Mouse (Mus musculus) liver, postnatal 0 days (tissue): ENCODE results near the gene Shroom3. TPM values are rescaled to one million over a fixed set of nuclear protein-coding genes. Genes with fewer than 3 reads are reported as not detected.

ENCODE experiments used
- ATAC-seq: fragments of 200-750 bp; cut with Nextera tagmentation; 2 replicates; pipeline ENCODE4 v1.8.0; 2017; ENCODE audit warnings: mild to moderate bottlenecking, moderate library complexity
- DNase-seq: peaks from one replicate; pipeline ENCODE4 v3.0.0-alpha.2; 2016
- H3K27ac ChIP-seq: fragments of 300-500 bp; sonication (generic); 2 replicates; pipeline ENCODE4 v1.5.1; 2014; ENCODE audit warnings: antibody characterized with exemption, moderate library complexity, mild to moderate bottlenecking, low read depth
- H3K27me3 ChIP-seq: fragments of 300-500 bp; sonication (generic); 2 replicates; pipeline ENCODE4 v1.6.1; 2014; ENCODE audit warnings: low read length, control low read depth, mixed read lengths; ENCODE audit not compliant: insufficient read depth
- H3K36me3 ChIP-seq: fragments of 300-500 bp; sonication (generic); replicated peaks from 2 replicates; pipeline ENCODE4 v1.6.1; 2014; ENCODE audit warnings: mild to moderate bottlenecking, control low read depth, low read length, moderate library complexity, mixed read lengths; ENCODE audit not compliant: insufficient read depth
- H3K4me1 ChIP-seq: fragments of 300-500 bp; sonication (generic); 2 replicates; pipeline ENCODE4 v1.6.1; 2014; ENCODE audit warnings: antibody characterized with exemption, mild to moderate bottlenecking, control low read depth; ENCODE audit not compliant: insufficient read depth
- H3K4me2 ChIP-seq: fragments of 300-500 bp; sonication (generic); 2 replicates; pipeline ENCODE4 v1.6.1; 2014; ENCODE audit warnings: low read depth, mild to moderate bottlenecking, low read length, moderate library complexity, mixed read lengths
- H3K4me3 ChIP-seq: fragments of 300-500 bp; sonication (generic); 2 replicates; pipeline ENCODE4 v1.5.1; 2014; ENCODE audit warnings: low read depth, low read length
- H3K9ac ChIP-seq: fragments of 300-500 bp; sonication (generic); replicated peaks from 2 replicates; pipeline ENCODE4 v1.6.1; 2014; ENCODE audit warnings: mild to moderate bottlenecking, moderate library complexity
- H3K9me3 ChIP-seq: fragments of 300-500 bp; sonication (generic); 2 replicates; pipeline ENCODE4 v1.6.1; 2016; ENCODE audit warnings: mild to moderate bottlenecking, control low read depth, low read length, mixed read lengths
- CTCF ChIP-seq: sonication (generic); IDR thresholded peaks from 2 replicates; pipeline ENCODE4 v1.5.1; 2016; ENCODE audit warnings: antibody characterized with exemption, low read depth
- EP300 ChIP-seq: IDR thresholded peaks from 2 replicates; pipeline ENCODE4 v1.6.1; 2016; ENCODE audit warnings: antibody characterized with exemption, low read depth, mild to moderate bottlenecking
- WGBS: fragments of 180-500 bp; shearing (Covaris S2); extraction: QIAGEN DNeasy Blood & Tissue Kit; methylation state at CpG from one replicate; pipeline ENCODE4 v1.1.7; 2014; ENCODE audit not compliant: insufficient replicate concordance; 5-methylcytosine and 5-hydroxymethylcytosine counted together
- polyA plus RNA-seq: library from polyadenylated mRNA; unstranded; fragments of >200 nt; fragmentation: Nextera tagmentation; extraction: Ambion mirVana; gene quantifications from 2 replicates; pipeline ENCODE4 v1.2.1, GENCODE M21; 2015

The Shroom3 gene
- polyA plus RNA-seq, 1 experiment from 2014 or later, result 0.96 TPM

- 75% methylated on average over 20 of the region's 20 CpGs for WGBS
- no peak for DNase-seq
- Histone ChIP-seq H3K9me3 (no peaks in the 10 kb centered on the region), H3K36me3 (no peaks in the 10 kb centered on the region), H3K4me1 (peaks cover 12% of the 10 kb centered on the region), H3K27me3 (no peaks in the 10 kb centered on the region), H3K4me3 (no peak overlapping the region), H3K4me2 (no peak overlapping the region), H3K27ac (no peak overlapping the region), H3K9ac (no peak overlapping the region)
- no peak for ATAC-seq
- no peak for TF ChIP-seq EP300
- TF ChIP-seq CTCF, result no peak
Observed at GRCm38 (mm10) chr5:92843850-92844785, 160.9 kb downstream of the Shroom3 start.

- no peak overlapping the region for H3K27ac ChIP-seq
- no peaks in the 10 kb centered on the region for H3K36me3 ChIP-seq
- no peak overlapping the region for H3K4me2 ChIP-seq
- TF ChIP-seq EP300 (no peak), CTCF (no peak)
- WGBS, result 77% methylated on average over 6 of the region's 6 CpGs
- no peaks in the 10 kb centered on the region for H3K27me3 ChIP-seq
- H3K4me1 ChIP-seq, result no peaks in the 10 kb centered on the region
- DNase-seq (no peak), ATAC-seq (no peak)
- no peak overlapping the region for H3K4me3 ChIP-seq
- no peaks in the 10 kb centered on the region for H3K9me3 ChIP-seq
- H3K9ac ChIP-seq, result no peak overlapping the region
Observed at GRCm38 (mm10) chr5:92849743-92850142, 166.5 kb downstream of the Shroom3 start.

GRCm38 (mm10) chr5:92850925-92851324 is 167.7 kb downstream of the Shroom3 start:
- H3K27me3 ChIP-seq, result no peaks in the 10 kb centered on the region
- no peak overlapping the region for H3K9ac ChIP-seq
- no peak overlapping the region for H3K4me2 ChIP-seq
- ATAC-seq (no peak), DNase-seq (no peak)
- no peak for TF ChIP-seq EP300
- no peak for TF ChIP-seq CTCF
- 75% methylated on average over 3 of the region's 3 CpGs for WGBS
- no peak overlapping the region for H3K4me3 ChIP-seq
- H3K9me3 ChIP-seq, result no peaks in the 10 kb centered on the region
- no peak overlapping the region for H3K27ac ChIP-seq
- H3K36me3 ChIP-seq, result no peaks in the 10 kb centered on the region
- no peaks in the 10 kb centered on the region for H3K4me1 ChIP-seq

DNA sequence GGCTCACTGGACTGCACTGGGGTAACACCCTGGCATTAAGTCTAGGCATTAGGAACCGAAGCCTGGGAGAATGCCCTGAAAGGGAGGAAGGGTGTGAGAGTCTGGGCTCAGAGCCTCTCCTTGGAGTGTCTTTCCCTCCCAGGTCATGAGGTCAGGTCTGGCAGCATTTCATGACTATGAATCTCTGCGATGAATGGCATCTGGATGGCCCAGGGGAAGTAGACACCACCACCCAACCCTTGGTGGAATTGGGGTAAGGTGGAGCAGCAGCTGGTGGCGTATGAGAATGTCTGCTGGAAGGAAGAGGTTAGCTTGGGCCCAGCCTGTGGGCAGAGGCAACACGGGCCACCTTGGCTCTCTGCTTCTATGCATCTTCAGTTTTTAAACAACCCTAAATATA is 171.7 kb downstream of the Shroom3 start:
- no peak for TF ChIP-seq EP300
- no peak for TF ChIP-seq CTCF
- Histone ChIP-seq H3K9ac (no peak overlapping the region), H3K9me3 (no peaks in the 10 kb centered on the region), H3K4me1 (no peaks in the 10 kb centered on the region), H3K4me2 (no peak overlapping the region), H3K27ac (no peak overlapping the region), H3K36me3 (no peaks in the 10 kb centered on the region), H3K27me3 (no peaks in the 10 kb centered on the region), H3K4me3 (no peak overlapping the region)
- 67% methylated on average over 4 of the region's 4 CpGs for WGBS
- ATAC-seq, result no peak
- DNase-seq, result no peak

DNA sequence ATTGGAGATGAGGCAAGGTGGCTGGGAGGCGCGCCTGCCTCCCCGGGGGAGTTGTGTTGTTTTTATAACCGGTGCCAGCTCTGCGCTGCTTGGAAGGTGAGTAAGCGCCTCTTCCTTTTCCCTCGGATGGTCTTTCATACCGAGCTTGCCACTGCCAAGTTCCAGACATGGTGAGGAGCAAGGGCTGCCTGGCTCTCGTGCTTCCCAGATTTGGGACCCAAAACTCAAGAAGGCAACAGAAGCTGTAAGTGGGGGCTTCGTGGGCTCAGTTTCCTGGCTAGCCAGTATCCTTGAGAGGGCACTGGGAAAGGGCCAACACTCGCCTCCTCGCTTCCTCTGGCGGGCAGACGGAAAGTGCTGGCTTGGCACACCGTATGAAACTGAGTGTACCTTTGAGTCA is 173.1 kb downstream of the Shroom3 start:
- ATAC-seq, result no peak
- 63% methylated on average over 15 of the region's 15 CpGs for WGBS
- no peaks in the 10 kb centered on the region for H3K36me3 ChIP-seq
- H3K9me3 ChIP-seq, result no peaks in the 10 kb centered on the region
- no peaks in the 10 kb centered on the region for H3K4me1 ChIP-seq
- H3K27me3 ChIP-seq, result no peaks in the 10 kb centered on the region
- no peak for TF ChIP-seq CTCF
- TF ChIP-seq EP300, result no peak
- H3K9ac ChIP-seq, result no peak overlapping the region
- H3K4me2 ChIP-seq, result no peak overlapping the region
- no peak overlapping the region for H3K4me3 ChIP-seq
- H3K27ac ChIP-seq, result no peak overlapping the region
- DNase-seq, result no peak

- no peaks in the 10 kb centered on the region for H3K27me3 ChIP-seq
- H3K4me2 ChIP-seq, result no peak overlapping the region
- TF ChIP-seq EP300 (no peak), CTCF (no peak)
- DNase-seq (no peak), ATAC-seq (no peak)
- H3K9ac ChIP-seq, result no peak overlapping the region
- no peaks in the 10 kb centered on the region for H3K36me3 ChIP-seq
- no peaks in the 10 kb centered on the region for H3K9me3 ChIP-seq
- H3K27ac ChIP-seq, result no peak overlapping the region
- H3K4me1 ChIP-seq, result no peaks in the 10 kb centered on the region
- WGBS, result 71% methylated on average over 7 of the region's 7 CpGs
- H3K4me3 ChIP-seq, result no peak overlapping the region
Observed at GRCm38 (mm10) chr5:92857177-92857576, 173.9 kb downstream of the Shroom3 start.
